Mouse (Mus musculus) central nervous system, embryonic 18 days (tissue): Measurements from ENCODE around the gene Gm4631. TPM values are rescaled to one million over a fixed set of nuclear protein-coding genes. Genes with fewer than 3 reads are reported as not detected.

Experiments used
- polyA plus RNA-seq: library from polyadenylated mRNA; depleted of rRNA; stranded (reverse); fragments of >200 nt; gene quantifications from 2 replicates; pipeline ENCODE4 v1.2.3, GENCODE M21; 2012; rRNA removed

Gene Gm4631
- polyA plus RNA-seq: 18.2 and 20.9 TPM in 2 replicates

DNA sequence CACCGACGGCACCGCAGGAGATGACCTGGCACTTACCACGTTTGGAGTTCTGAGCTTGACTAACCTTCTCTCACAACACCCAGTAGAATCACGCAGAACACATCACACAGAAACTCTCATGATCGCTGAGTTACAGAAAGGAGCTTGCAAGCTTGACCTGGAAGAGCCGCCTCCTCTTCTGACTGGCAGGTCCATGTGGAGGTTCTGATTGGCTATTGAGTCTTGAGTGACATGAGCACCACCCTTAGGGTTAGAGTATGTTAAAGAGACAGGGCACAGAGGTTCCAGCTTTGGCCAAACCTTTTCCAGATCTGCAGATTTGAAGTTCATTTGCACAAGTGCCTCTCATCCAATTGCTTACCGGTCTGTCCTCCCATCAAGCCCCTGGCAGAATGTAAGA is at the start of gene Gm4631:
Gm4631 (minus strand) TSS at position 101 of the 400 bp plus-strand sequence.

GRCm38 (mm10) chr2:175372136-175372535 is 34.1 kb upstream of the Gm4631 start, which contains the start of gene Zfp968:
Gene Zfp968, plus strand, starts transcription at chr2:175372436.

GRCm38 (mm10) chr2:175274825-175275224 is 63.2 kb downstream of the Gm4631 start, which contains the start of gene Gm14440:
Gene Gm14440, plus strand, starts transcription at chr2:175275125.

Other genes starting within 250 kb of the Gm4631 start
- 10.1 and 13.0 TPM in 2 replicates for gene Gm14399, start 196.2 kb downstream of the Gm4631 start, polyA plus RNA-seq
- gene Gm14443, start 162.3 kb downstream of the Gm4631 start, polyA plus RNA-seq: 2.2 and 2.3 TPM in 2 replicates
- 18.2 and 20.8 TPM in 2 replicates for gene Gm14391, start 131.3 kb downstream of the Gm4631 start, polyA plus RNA-seq
- not detected in 2 replicates for gene Gm14440, start 63.1 kb downstream of the Gm4631 start, polyA plus RNA-seq
- 3.0 and 4.6 TPM in 2 replicates for gene Zfp968, start 34.2 kb upstream of the Gm4631 start, polyA plus RNA-seq
- gene Gm4724, start 97.6 kb upstream of the Gm4631 start, polyA plus RNA-seq: 22.3 and 28.7 TPM in 2 replicates
- gene Zfp965, start 131.8 kb upstream of the Gm4631 start, polyA plus RNA-seq: 4.8 and 5.6 TPM in 2 replicates